ENCODE assay signal across 8 mouse cellular contexts in the genomic region with DNA sequence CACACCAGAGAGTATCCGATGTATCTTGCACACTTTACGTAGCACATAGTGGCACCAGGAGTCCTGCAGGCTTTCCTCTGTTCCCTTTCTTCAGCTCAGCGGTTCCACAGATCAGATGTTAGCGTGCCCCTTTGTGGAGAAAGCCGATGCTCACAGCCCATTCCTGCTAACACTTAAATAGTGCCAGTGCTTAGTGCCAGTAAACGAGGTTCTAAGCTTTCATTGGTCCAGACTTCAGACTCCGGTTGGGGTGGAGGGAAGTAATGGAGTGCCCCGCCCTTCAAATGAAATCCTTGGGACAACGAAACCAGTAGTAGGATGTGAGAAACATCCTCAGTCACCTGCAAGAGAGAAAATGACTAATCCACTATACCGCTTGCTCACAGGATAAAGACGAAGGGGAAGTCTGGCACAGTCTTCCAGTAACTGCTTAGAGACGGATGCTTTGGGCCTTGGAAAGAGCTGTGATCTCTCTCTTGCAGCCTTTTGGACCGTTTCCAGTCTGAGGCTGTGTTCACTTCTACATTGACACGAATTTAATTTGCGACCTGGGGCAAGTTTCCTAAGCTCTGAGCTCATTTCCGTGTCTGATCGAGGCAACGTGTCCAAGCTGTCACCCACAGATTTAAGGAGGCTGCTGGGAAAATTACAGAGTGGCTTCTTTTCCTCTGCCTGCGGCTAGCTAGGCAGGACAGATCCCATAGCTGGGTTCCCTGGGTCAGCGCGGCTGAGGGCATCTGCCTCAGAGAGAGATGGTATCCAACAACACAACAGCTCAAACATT.
DNase-seq lines count a peak whose midpoint lies in the region.

No protein-coding gene starts in this region.

- peak; percentile 16 to 38 for DNase-seq in right cerebral cortex, adult 2 months (ENCODE audit: low spot score in 2 of 2)
- DNase-seq in right cerebral cortex, postnatal 10 days (ENCODE audit: low spot score in 2 of 2), result no peak
- peak; percentile 32 to 35 for DNase-seq in cerebellum, postnatal 14 days
- DNase-seq in heart, adult 9 months (ENCODE audit: low spot score in 2 of 2), result peak; percentile 80 to 84
- peak; percentile 64 to 73 for DNase-seq in kidney, adult 8-10 months
- peak; percentile 47 for DNase-seq in lung, postnatal 14 days
- no peak for DNase-seq in thymus, postnatal 36 days
- no peak for DNase-seq in right cerebral cortex, adult 18-20 months

Comparison
In these comparisons a context has a peak if more than half of its experiments do, and no peak if none do; other contexts are left out.
1. DNase-seq: peak in right cerebral cortex, adult 2 months (2 of 2), cerebellum, postnatal 14 days (2 of 2), heart, adult 9 months (2 of 2), kidney, adult 8-10 months (2 of 2) and lung, postnatal 14 days (single experiment); none in right cerebral cortex, postnatal 10 days (0 of 2), thymus, postnatal 36 days (0 of 2) and right cerebral cortex, adult 18-20 months (single experiment).